Mouse (Mus musculus) right cerebral cortex, postnatal 36 days (tissue): ENCODE measurements around the gene Ly6g5b.

Source experiments
- DNase-seq, 2 experiments: peaks; one replicate each; pipeline ENCODE4 v3.0.0; 2022; ENCODE audit warnings: low spot score in 2 of 2, mixed read lengths in 1 of 2

Ly6g5b gene

DNA sequence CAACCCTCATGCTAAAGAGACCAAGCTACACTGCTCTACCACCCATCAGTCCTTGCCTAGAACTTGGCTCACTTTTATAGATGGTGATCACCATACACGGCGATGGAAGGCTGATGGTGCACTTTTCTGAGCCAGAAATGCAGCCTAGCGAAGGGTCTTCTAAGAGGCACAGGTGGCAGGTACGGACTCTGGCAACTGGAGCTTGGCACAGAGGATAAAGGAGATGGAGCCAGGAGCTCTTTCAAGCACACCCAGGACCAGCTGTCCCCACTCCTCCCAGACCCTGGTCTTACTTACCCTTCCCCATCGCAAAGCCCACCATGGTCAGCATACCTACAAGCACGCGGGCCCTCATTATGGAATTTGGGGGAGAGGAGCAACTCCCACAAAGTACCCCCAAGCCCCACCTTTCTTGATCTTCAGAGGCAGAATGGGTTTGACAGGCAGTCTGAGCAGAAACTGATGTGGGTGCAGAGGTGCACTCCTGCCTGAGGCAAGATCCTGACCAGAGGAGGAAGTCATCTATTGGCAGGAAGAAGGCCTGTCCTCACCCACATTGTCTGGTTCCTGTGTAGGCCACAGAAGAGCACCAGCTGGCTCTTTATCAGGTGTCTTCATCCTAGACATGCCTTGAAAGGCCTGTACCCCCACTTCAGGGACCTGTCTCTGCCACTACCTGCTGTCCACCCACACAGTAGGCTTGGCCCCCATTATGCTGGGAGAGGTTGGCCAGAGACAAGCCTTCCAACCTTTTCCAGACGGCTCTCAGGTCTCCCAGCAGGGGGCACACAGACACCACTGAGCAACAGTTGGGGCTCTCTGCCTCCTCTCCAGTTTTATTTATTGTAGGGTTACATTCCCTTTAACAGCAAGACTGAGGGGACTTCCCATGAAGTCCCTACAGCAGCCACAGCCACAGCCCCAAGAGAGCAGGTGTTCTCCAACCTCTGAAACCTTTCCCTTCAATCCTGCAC, at the start of gene Ly6g5b:
TSS of gene Ly6g5b (minus strand) at position 383 of the 974 bp plus-strand sequence.
- DNase-seq, result no peak

GRCm38 (mm10) chr17:35164218-35164567, 49.0 kb upstream of the Ly6g5b start:
- DNase-seq, result no peak

- DNase-seq, result no peak
Measured at GRCm38 (mm10) chr17:35163326-35164081, 48.3 kb upstream of the Ly6g5b start.

DNA sequence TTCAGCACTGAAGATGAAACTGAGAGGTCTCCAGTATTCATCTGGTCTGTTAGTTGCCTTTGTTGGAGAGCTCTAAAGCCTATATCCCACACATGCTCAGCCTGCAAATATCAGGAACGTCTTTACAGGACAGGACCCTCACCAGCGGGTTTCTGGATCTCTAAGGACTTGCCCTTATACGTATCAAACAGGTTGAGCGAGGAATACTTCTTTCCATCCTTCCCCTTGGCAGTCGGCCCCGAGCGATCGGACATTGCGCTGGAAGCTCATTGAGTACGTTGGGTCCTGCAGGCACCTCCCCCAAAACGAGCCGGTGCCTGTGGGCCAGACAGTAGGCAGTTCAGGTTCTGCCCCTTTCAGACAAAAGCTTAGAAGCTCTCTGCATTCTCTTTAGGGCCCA, 47.5 kb upstream of the Ly6g5b start:
- no peak for DNase-seq

- DNase-seq, result no peak
Measured at GRCm38 (mm10) chr17:35162121-35162520, 46.9 kb upstream of the Ly6g5b start.

- DNase-seq, result no peak
Measured at GRCm38 (mm10) chr17:35161421-35161820, 46.2 kb upstream of the Ly6g5b start.

- DNase-seq, result no peak
Measured at GRCm38 (mm10) chr17:35159638-35160037, 44.4 kb upstream of the Ly6g5b start.

GRCm38 (mm10) chr17:35158850-35159593, 43.8 kb upstream of the Ly6g5b start:
- DNase-seq, result no peak

DNA sequence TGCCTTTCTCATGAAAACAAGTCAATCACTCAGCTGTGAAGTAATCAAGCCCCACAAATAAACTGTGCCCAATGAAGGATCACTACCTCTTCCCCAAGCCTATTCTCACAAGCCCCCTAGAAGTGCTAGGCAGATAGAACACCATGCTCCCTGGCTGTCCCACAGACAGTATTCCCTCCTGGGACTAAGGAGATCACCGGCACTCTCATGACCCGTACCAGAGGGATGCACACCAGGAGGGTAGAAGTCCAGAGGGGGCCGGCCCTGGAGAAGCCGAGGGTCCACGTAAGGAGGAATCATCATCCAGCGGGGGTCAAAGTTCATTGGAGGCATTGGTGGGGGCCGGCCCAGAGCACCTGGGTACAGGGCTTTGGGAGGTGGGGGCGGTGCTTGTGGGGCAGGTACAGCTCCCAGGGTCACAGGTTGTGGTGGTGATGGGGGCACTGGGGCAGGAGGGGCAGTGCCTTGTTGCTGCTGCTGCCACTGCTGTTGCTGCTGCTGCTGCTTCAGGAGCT, 42.5 kb upstream of the Ly6g5b start:
- DNase-seq, result no peak

DNA sequence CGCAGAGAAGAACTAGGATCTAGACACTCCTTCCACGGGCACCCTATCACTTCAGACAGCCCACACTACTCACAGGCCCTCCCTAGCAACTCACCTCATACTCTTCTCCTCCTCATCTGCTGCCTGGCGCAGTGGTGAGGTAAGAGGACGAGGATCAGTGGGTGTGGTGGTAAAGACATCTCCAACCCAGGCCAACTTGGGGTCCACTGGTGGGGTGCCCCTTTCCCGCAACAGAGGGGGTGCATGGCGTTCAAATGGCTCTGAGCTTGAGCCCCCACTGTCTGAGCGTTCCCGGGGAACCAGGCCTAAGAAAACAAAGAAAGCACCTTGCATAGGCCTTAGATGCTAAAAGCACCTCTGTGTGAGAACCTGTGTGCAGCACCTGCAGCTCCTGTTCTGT, 42.0 kb upstream of the Ly6g5b start:
- no peak for DNase-seq

- no peak for DNase-seq
Measured at GRCm38 (mm10) chr17:35156461-35157200, 41.4 kb upstream of the Ly6g5b start.

GRCm38 (mm10) chr17:35155451-35155850, 40.2 kb upstream of the Ly6g5b start:
- DNase-seq, result no peak

DNA sequence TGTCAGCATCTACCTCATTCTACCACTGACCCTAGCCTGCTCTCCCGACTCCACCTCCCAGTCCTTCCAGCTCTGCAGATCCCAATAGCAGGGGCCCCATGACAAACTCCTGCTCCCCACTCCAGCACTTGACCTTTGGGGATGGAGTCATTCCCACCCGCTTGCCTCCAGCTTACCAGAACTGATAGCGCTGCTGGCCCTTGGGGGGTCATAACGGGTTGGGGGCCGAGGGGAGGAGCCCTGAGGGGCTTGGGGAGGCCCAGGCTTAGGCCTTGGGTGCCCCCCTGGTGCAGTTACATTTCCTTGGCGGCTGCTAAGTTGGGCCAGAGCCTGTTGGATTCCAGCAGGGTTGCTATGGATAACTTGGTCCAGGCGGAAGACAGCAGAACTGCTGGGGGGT, 39.4 kb upstream of the Ly6g5b start:
- no peak for DNase-seq

DNA sequence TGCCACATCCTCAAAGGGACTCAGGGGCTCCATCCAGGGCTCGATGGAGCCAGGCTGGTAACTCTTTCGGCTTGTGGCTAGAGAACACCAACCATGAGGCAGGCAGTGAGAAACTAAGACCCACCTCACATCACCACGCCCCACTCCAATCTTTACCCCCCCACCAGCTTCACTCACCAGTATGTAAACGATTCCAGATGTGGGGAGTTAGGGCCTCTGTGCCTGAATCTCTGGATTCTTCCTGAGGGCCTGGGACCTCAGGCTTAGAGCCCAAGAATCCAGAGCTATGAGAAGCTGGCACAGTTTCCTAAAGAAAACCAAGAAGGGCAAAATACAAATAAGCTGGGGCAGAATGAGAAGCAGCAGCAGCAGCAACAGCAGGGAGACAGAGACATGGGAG, 38.7 kb upstream of the Ly6g5b start:
- no peak for DNase-seq

GRCm38 (mm10) chr17:35153077-35153476, 37.8 kb upstream of the Ly6g5b start:
- no peak for DNase-seq

- no peak for DNase-seq
Measured at GRCm38 (mm10) chr17:35152121-35152520, 36.9 kb upstream of the Ly6g5b start.

- DNase-seq, result no peak
Measured at GRCm38 (mm10) chr17:35147922-35148639, 32.9 kb upstream of the Ly6g5b start.

- DNase-seq, result no peak
Measured at GRCm38 (mm10) chr17:35147348-35147747, 32.1 kb upstream of the Ly6g5b start.

DNA sequence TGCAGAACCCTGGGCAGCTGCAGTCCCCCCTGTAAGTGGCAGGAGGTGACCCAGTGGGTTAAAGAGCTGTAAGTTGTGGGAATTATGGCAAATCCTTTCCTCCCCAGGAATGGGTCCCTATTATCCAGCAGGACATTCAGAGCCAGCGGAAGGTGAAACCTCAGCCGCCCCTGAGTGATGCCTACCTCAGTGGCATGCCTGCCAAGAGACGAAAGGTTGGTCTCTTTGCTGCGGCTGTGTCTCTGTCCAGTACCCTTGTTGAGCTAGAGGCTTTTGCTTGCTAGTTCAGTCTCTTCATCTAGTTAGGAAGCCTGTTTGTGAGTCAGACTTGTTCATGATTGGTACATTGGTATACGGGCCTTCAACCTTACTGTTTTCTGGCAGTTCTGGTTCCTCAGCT, 30.9 kb upstream of the Ly6g5b start:
- no peak for DNase-seq

DNA sequence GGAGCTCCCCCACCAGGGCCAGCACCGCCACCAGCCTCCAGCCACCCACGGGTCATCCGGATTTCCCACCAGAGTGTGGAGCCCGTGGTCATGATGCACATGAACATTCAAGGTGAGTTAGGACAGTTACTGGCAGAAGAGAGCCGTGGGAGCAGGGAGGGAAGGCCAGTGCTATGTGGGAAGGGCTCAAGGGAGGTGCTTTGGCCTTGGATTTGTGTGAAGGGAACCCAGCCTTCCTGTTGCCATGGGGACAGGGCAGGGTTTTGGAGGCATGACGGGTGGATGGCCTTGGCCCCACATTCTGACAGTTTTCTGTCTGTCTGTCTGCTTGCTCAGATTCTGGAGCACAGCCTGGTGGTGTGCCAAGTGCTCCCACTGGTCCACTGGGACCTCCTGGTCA, 26.7 kb upstream of the Ly6g5b start:
- no peak for DNase-seq
